Mouse (Mus musculus) 3134 (cell line): ENCODE results near the gene Nr2c2ap.
A peak's percentile ranks its signal among the peaks of the same experiment; 100 is the strongest.

Source experiments
- DNase-seq: peaks from one replicate; pipeline ENCODE4 v3.0.0-alpha.2; 2011; ENCODE audit warnings: low spot score; ENCODE audit not compliant: insufficient read length; ENCODE audit errors: extremely low read depth

The Nr2c2ap gene

DNA sequence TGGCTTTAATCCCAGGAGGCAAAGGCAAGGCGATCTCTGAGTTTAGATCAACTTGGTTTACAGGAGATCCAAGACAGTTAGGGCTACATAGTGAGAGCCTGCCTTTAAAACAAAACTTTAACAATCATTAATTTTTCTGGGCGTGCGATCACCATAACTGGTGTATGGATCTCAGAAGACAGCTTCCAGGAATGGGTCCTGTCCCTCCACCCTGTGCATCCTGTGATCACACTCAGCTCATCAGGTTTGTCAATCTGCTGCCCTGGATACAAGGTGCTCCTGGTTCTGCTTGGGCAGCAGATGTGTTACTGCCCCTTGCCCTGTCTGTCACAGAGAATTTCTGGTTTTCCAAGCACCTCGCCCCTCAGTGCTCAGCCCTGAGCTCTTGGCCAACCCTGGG lies 28.1 kb downstream of the Nr2c2ap start:
- DNase-seq = no peak

DNA sequence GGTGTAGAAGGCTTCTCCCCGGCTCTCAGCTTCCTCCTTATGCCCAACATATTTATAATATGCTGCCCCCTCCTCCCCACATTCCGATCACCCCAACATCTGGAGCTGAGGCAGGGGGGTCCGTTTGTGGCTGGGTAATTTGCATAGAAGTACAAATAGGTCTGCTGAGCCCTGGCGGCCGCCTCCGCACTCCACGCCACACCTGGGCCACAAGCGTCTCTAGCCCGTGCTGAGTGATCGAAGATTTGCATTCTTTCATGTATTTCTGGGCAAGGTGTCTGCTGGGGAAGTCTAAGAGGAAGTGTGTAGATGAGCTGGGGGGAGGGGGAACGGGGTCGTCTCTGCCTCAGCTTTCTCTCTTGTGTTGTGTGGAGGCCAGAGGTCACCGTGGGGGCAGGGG lies 28.9 kb downstream of the Nr2c2ap start:
- no peak for DNase-seq

DNA sequence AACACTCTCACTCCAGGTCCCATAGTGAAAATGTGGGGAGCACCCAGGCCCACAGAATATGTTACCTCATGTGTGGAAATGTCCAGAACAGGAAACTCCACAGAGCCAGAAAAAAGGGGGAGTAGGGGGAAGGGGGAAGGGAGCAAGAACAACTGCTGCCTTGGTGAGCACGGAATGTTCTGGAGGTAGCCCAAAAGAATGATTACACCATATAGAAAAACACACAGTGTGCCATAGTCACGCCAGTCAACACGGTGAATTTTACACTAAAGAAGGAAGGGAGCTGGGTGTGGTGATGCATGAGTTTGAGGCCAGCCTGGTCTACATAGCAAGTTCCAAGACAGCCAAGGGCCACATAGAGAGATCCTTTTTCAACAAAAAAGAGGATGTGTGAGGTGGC lies 32.2 kb downstream of the Nr2c2ap start:
- DNase-seq = no peak

DNA sequence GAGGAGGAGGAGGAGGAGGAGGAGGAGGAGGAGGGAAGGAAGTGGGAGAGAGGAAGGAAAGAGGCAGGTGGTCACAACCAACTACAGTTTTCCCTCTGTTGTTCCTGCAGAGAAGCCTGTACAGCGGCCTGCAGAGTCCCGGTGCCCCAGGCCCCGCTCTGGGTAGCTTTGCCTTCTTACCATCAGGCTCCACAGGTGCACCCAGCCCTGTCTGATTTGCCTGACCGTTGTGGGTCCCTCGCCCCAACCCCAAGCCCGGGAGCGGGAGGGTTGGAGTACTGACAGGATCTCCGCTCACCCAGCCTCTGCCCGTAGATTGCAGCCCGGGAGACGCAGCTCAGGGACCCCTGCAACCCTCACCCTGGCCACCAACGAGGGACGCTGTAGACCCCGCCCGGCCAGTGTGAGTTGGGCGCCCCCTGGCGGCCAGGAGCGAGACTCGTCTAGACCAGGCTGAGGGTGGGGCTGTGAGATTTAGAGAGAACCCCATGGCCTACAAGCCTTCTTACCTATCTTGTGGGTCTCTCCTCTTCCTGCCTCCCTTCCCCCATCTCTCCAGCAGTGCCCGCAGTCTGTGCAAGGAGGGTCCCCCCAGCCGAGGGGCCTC lies 35.5 kb downstream of the Nr2c2ap start:
- DNase-seq = peak; percentile 64

DNA sequence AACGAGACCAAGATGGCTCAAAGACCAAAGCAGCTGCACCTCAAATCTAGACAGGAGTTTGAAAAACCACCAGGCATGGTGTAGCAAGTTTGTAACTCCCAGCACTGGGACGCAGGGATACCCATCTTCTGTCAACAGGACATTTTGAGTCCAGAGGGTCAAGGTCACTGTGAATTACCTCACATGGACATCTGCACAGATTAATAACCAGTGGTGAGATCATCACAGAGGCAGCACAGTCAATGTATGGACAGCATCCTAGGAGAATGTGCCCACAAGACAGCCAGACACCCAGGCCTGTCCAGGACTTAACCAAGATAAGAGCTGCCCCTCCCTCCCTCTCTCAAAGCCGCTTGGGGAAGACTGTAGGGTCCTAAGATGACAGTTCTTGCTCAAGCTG lies 39.0 kb downstream of the Nr2c2ap start:
- DNase-seq = no peak

DNA sequence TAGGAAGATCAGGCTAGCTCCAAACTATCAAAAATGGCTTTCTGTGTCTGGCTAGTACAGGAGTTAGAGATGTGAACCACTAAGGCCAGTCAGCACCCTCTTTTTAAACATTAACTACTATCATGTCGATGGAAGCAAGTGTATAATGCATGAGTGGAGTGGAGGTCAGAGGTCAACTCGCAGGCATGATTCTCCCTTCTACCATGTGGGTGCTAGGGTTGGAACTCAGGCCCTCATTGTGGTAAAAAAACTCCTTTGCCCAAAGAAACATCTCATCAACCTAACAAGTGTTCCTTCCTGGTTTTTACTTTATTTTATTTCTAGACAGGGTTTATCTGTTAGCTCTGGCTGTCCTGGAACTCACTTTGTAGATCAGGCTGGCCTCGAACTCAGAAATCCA lies 39.6 kb downstream of the Nr2c2ap start:
- DNase-seq = no peak

DNA sequence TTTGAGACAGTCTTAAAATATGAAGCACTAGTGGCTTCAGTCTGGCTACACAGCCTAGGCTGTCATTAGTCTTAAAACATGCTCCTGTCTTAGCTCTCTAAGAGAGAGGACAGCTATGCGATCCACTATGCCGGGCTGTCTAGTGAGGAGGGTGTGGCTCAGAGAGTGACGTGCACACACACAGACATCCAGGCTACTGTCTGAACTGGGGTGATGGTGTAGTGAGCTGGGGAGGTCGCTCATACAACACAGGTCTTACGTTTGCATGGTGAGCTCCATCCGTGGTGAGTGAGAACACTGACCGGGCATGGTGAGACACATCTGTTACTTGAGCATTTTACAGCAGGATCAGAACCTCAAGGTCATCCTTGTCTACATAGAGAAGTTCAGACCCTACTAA lies 40.1 kb downstream of the Nr2c2ap start:
- no peak for DNase-seq

DNA sequence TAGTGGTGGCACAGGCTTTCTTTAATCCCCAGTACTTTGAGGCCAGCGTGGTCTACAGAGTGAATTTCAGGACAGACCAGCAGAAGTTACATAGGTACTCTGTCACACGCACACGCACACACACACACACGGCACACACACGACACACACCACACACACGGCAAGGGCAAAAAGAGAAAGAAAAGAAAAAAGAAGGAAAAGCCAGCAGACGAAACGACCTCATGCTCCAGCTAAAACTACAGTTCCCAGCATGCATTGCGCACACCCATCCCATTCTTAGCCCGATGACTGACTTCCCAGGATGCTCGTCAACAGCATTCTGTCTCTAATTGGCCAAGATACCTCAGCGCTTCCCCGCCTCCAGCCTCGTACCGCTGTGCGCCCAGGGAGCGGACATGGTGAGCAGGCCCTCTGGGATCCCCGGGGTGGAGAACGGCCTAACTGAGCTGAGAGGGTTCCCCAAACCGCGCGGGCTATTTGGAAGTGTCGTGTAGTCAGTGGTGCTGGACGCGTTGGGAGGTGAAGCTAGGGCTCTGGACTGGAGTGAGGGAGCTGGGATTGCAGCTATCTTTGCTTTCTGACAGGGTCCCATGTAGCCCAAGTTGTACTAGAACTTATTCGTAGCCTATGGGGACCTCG lies 41.0 kb downstream of the Nr2c2ap start, which contains the start of gene Tmem161a:
Gene Tmem161a (plus strand): TSS at position 314 of the 639 bp plus-strand sequence.
- peak; percentile 88 for DNase-seq

DNA sequence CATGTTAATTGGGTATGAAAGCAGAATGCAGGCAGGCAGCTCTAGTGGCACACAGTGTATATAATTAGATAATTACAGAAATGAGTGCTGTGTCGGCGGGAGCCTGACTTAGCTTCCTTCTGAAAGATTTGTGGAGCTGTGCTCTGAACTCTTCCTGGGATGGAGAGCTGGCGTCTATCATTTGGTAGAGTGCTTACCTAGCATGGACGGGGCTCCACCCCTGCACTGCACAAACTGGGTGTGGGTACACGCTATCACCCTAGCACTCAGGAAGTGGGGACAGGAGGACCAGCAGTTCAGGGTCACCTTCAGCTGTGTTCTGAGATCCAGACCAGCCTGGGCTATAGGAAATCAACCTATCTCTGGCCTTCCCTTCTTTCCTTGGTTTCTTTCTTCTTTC lies 42.2 kb downstream of the Nr2c2ap start:
- no peak for DNase-seq

DNA sequence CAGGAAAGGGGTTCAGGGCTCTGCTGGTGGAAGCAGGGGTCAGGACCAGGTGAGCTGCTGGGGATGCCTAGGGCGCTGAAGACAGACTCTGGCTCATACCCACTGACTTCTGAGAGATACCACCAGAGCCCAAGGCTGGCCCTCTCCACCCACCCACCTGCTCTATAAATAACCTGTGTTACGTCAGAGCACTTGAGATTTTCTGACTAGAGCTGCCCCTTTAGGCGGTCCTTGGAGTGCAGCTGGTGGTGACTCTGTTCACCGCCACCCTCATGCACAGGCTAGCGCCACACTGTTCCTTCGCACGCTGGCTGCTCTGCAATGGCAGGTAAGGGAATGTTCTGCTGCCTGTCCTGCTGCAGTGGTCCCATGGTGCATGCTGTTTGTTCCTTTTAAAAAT lies 42.9 kb downstream of the Nr2c2ap start:
- no peak for DNase-seq

DNA sequence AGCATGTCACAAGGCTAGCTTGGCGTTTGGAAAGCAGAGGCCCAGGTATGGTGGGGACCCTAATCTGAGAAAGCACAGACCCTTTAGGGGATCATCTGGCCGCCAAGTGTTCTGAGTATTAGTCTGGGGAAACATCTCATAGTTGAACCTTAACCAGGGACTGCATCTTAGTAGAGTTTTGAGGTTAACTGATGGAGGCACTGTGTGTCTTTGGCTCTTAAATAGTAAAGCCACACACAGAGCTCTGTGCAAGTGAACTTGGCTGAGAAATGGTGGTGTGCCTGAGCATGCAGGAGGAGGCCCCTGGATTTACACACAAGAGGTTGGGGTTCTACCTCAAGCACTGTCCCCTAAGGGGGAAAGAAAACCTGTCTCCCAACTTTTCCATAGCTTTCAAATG lies 47.1 kb downstream of the Nr2c2ap start:
- DNase-seq = no peak

DNA sequence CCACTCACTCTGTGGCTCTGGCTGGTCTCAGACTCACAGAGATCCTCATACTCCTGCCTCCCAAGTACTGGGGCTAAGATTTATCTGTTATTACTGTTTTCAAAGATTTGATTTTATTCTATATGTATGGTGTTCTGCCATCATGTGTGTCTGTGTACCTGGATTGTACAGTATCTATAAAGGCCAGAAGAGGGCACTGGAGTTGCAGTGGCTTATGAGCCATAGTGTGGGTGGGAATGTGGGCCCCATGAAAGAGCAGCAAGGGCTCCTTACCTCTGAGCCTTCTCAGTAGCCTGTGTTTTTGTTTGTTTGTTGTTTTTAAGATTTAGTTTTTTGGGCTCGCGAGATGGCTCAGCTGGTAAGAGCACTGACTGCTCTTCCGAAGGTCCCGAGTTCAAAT lies 47.9 kb downstream of the Nr2c2ap start:
- DNase-seq = no peak

DNA sequence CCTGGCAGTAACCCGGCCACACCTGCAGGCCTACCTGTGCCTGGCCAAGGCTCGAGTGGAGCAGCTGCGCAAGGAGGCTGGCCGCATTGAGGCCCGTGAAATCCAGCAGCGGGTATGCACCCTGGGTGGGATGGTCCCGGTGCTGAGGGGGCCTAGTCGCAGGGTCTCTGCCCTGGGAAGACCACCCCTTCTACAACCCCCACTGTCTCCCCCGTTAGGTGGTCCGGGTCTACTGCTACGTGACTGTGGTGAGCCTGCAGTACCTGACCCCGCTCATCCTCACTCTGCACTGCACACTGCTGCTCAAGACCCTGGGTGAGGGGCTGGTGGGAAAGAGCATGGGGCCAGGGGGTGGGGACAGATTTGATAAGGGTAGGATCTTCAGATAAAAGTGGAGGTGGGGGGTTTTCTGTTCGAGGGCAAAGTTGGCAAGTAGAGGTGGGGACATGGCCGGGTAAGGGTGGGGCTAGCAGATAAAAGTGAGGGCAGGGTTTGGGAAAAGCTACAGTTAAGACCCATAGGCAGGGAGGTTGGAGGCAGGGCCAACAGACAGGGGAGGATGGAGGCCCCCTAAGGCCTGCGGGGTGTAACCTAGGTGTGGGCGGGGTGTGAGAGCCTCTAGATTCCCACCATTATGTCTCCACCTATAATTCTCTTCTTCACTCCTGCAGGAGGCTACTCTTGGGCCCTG lies 50.2 kb downstream of the Nr2c2ap start:
- DNase-seq = no peak

DNA sequence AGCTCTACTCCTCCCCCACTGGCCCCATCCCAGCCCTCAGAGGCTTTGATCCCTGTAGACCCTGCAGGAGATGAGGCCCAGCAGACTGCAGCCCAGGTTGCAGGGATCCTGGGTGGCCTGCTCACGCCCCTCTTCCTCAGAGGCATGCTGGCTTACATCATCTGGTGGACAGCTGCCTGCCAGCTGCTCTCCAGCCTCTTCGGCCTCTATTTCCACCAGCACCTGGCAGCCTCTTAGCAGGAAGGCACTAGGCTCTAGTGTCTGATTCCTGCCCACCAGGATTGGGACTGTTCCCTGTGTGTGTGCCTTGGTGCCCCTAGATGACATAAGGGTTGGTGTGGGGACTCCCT lies 50.7 kb downstream of the Nr2c2ap start:
- DNase-seq = no peak

DNA sequence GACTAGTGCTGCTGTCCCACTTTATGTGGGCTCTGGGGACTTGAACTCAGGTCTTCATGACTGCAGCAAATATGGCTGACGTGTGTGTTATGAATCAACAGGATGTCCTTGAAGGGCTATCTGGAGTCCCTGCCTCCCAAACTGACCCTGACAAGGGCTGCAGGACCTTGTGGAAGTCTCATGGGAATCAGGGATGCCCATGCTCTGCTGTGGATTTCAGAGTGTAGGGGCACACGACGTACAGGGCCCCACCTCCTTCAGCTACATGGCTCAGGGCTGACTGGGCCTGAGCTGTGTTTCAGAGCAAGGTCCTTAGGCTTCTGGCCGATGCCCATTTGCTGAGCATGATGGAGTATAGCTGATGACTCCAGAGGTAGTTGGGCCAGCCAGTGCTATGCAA lies 52.1 kb downstream of the Nr2c2ap start:
- DNase-seq = no peak
